Mouse (Mus musculus): ENCODE data around the gene Proz.

Gene Proz

GRCm38 (mm10) chr8:13124897-13125296 is 64.2 kb downstream of the Proz start:
- no peak for TF ChIP-seq GATA4 (IDR thresholded peaks at IDR 0.05; ENCODE audit: insufficient replicate concordance, low read length)
